Mouse (Mus musculus) adrenal gland, postnatal 0 days (tissue): ENCODE results near the gene Olfr715b. TPM values are rescaled to one million over a fixed set of nuclear protein-coding genes. Genes with fewer than 3 reads are reported as not detected.

Experiments
- polyA plus RNA-seq: library from polyadenylated mRNA; unstranded; fragments of >200 nt; fragmentation: Nextera tagmentation; extraction: Ambion mirVana; gene quantifications from 2 replicates; pipeline ENCODE4 v1.2.1, GENCODE M21; 2015

The Olfr715b gene
- polyA plus RNA-seq, result not detected in 2 replicates

GRCm38 (mm10) chr7:107110269-107110668 is at the start of gene Olfr715b:
Olfr715b (minus strand) TSS chr7:107110369.

DNA sequence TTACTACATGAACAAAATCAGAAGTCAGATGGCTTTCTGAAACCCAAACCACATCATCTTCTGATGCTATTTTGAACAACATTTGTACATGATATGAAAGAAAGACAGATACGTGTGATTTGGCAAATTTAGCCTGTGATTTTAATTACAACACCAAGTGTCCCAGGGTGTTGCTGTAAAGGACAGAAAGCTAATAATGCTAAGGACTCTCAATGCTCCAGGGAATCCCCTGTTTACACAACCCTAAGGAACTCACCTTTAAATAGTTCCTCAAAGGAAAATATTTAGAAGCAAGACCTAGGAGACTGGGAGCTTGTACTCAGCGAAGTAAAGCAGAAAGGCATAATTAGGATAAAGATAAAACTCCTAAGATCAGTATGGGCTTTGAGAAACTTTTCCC is 27.9 kb upstream of the Olfr715b start, which contains the start of gene Olfr716:
Gene Olfr716, plus strand, starts transcription at position 301 of the 400 bp plus-strand sequence.

GRCm38 (mm10) chr7:107130983-107131382 is 20.8 kb upstream of the Olfr715b start, which contains the start of gene Olfr715:
Olfr715 (minus strand) TSS chr7:107131083.

GRCm38 (mm10) chr7:107092920-107093319 is 17.2 kb downstream of the Olfr715b start, which contains the start of gene Olfr17:
Olfr17 (plus strand) TSS chr7:107093220.

GRCm38 (mm10) chr7:107070681-107071080 is 39.5 kb downstream of the Olfr715b start, which contains the start of gene Olfr714:
Olfr714 (plus strand) TSS chr7:107070981.

Other genes with a start within 250 kb of the Olfr715b start
- gene Olfr704, start 247.2 kb downstream of the Olfr715b start, polyA plus RNA-seq, result not detected in 2 replicates
- not detected in 2 replicates for gene Olfr705, start 233.5 kb downstream of the Olfr715b start, polyA plus RNA-seq
- not detected in 2 replicates for gene Olfr706, start 222.2 kb downstream of the Olfr715b start, polyA plus RNA-seq
- gene Olfr707, start 209.1 kb downstream of the Olfr715b start, polyA plus RNA-seq, result not detected in 2 replicates
- not detected in 2 replicates for gene Olfr1532-ps1, start 202.4 kb downstream of the Olfr715b start, polyA plus RNA-seq
- gene Olfr709-ps1, start 178.2 kb downstream of the Olfr715b start, polyA plus RNA-seq, result not detected in 2 replicates
- not detected in 2 replicates for gene Olfr710, start 162.1 kb downstream of the Olfr715b start, polyA plus RNA-seq
- not detected in 2 replicates for gene Olfr6, start 146.4 kb downstream of the Olfr715b start, polyA plus RNA-seq
- not detected in 2 replicates for gene Olfr711, start 134.9 kb downstream of the Olfr715b start, polyA plus RNA-seq
- not detected in 2 replicates for gene Olfr2, start 104.3 kb downstream of the Olfr715b start, polyA plus RNA-seq
- gene Olfr713, start 79.2 kb downstream of the Olfr715b start, polyA plus RNA-seq, result not detected in 2 replicates
- not detected in 2 replicates for gene Olfr714, start 39.4 kb downstream of the Olfr715b start, polyA plus RNA-seq
- not detected in 2 replicates for gene Olfr17, start 17.1 kb downstream of the Olfr715b start, polyA plus RNA-seq
- not detected in 2 replicates for gene Olfr715, start 20.7 kb upstream of the Olfr715b start, polyA plus RNA-seq
- not detected in 2 replicates for gene Olfr716, start 28.0 kb upstream of the Olfr715b start, polyA plus RNA-seq
- gene Nlrp14, start 56.6 kb upstream of the Olfr715b start, polyA plus RNA-seq, result not detected in 2 replicates
- gene Rbmxl2, start 99.1 kb upstream of the Olfr715b start, polyA plus RNA-seq, result not detected in 2 replicates